Mouse (Mus musculus) heart, embryonic 16.5 days (tissue): ENCODE data around the gene Fam120b. TPM values are rescaled to one million over a fixed set of nuclear protein-coding genes. Genes with fewer than 3 reads are reported as not detected.

ENCODE experiments used
- ATAC-seq: fragments of 200-750 bp; cut with Nextera tagmentation; replicated peaks from 2 replicates; pipeline ENCODE4 v1.8.0; 2017; ENCODE audit warnings: moderate number of reproducible peaks; ENCODE audit not compliant: insufficient read depth, low FRiP score; ENCODE audit errors: extremely low read depth
- H3K27ac ChIP-seq: fragments of 300-500 bp; sonication (generic); 2 replicates; pipeline ENCODE4 v1.5.1; 2014; ENCODE audit warnings: mild to moderate bottlenecking, low read length, control low read depth, moderate library complexity
- H3K27me3 ChIP-seq: fragments of 300-500 bp; sonication (generic); 2 replicates; pipeline ENCODE4 v1.6.1; 2014; ENCODE audit warnings: low read length, mixed read lengths; ENCODE audit not compliant: control insufficient read depth, insufficient read depth
- H3K36me3 ChIP-seq: fragments of 300-500 bp; sonication (generic); 2 replicates; pipeline ENCODE4 v1.6.1; 2014; ENCODE audit not compliant: control insufficient read depth, insufficient read depth
- H3K4me1 ChIP-seq: fragments of 300-500 bp; sonication (generic); 2 replicates; pipeline ENCODE4 v1.6.1; 2014; ENCODE audit warnings: low read length, mixed read lengths; ENCODE audit not compliant: control insufficient read depth, insufficient read depth
- H3K4me2 ChIP-seq: fragments of 300-500 bp; sonication (generic); 2 replicates; pipeline ENCODE4 v1.6.1; 2014; ENCODE audit warnings: low read depth, mild to moderate bottlenecking, control low read depth, low read length
- H3K4me3 ChIP-seq: fragments of 300-500 bp; sonication (generic); 2 replicates; pipeline ENCODE4 v1.5.1; 2014; ENCODE audit warnings: mild to moderate bottlenecking, control low read depth, low read length
- H3K9ac ChIP-seq: fragments of 300-500 bp; sonication (generic); 2 replicates; pipeline ENCODE4 v1.6.1; 2014; ENCODE audit warnings: low read length, control low read depth
- H3K9me3 ChIP-seq: fragments of 300-500 bp; sonication (generic); replicated peaks from 2 replicates; pipeline ENCODE4 v1.6.1; 2016; ENCODE audit warnings: low read length; ENCODE audit not compliant: control insufficient read depth
- WGBS: fragments of 180-500 bp; shearing (Covaris S2); extraction: QIAGEN DNeasy Blood & Tissue Kit; methylation state at CpG from one replicate; pipeline ENCODE4 v1.1.7; 2014; 5-methylcytosine and 5-hydroxymethylcytosine counted together
- polyA plus RNA-seq: library from polyadenylated mRNA; unstranded; fragments of >200 nt; fragmentation: Nextera tagmentation; extraction: Ambion mirVana; gene quantifications from 2 replicates; pipeline ENCODE4 v1.2.1, GENCODE M21; 2015

The Fam120b gene
- polyA plus RNA-seq, 1 experiment from 2014 or later = 18.1 TPM

DNA sequence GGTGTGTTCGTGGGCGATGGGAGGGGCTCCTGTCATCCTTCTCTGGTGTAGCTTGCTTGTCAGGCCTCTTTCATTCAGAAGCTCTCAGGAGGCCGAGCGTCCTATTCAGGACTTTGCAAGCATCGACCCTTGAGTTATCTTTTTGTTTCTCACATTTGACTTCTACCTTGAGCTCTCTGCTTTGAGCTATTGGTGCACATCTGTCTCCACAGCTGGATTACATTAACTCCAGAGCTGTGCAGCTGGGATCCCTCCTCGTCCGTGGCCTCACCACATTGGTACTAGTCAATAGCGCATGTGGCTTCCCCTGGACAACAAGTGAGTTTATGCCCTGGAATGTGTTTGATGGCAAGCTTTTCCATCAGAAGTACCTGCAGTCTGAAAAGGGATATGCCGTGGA lies 26.7 kb downstream of the Fam120b start:
- Histone ChIP-seq H3K4me3 (no peak overlapping the region), H3K27ac (no peak overlapping the region), H3K9ac (no peak overlapping the region), H3K4me2 (no peak overlapping the region), H3K9me3 (0 out of 2 replicates have a peak, but pooled peaks cover 2% of the 10 kb centered on the region), H3K4me1 (peaks cover 5% of the 10 kb centered on the region; the same call in 1 of the 2 replicates), H3K36me3 (peaks cover 47% of the 10 kb centered on the region), H3K27me3 (no peaks in the 10 kb centered on the region)
- ATAC-seq = no peak
- 92% methylated on average over 9 of the region's 9 CpGs for WGBS

DNA sequence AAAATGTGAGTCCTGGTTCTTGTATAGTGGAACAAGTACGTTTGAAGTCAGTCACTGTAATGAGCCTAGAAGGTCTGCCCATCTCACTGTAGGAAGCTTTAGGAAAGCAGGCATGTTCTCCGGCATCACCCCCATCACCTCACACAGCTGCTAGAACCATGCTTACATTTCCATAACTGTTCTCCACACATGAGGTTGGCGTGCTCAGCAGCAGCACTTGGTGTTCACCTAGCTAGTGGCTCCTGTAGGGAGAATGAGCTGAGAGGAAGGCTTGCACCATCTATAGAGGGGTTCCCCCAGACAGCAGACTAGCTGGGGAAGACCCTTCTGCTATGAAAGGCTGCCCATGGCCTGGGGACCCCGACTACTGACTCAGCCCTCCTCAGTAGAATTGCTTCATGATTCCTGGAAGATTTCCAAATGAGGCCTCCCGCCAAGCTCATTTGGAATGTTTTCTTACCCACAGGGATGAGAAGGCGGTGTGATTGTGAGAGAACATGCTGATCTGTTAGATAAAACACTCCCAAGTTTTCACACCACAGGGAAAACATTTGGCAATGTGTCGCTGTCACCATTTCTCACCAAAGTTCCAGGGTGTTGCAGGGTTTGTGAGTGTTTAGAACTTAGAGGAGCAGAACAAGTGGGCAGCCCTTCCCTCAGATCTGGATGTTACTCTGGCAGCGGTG lies 27.2 kb downstream of the Fam120b start:
- ATAC-seq = no peak
- no peak overlapping the region for H3K4me2 ChIP-seq
- H3K9me3 ChIP-seq = 0 out of 2 replicates have a peak, but pooled peaks cover 2% of the 10 kb centered on the region
- peaks cover 44% of the 10 kb centered on the region for H3K36me3 ChIP-seq
- WGBS = 49% methylated on average over 8 of the region's 8 CpGs
- no peak overlapping the region for H3K4me3 ChIP-seq
- peaks cover 5% of the 10 kb centered on the region; the same call in 1 of the 2 replicates for H3K4me1 ChIP-seq
- no peak overlapping the region for H3K9ac ChIP-seq
- no peaks in the 10 kb centered on the region for H3K27me3 ChIP-seq
- H3K27ac ChIP-seq = no peak overlapping the region

DNA sequence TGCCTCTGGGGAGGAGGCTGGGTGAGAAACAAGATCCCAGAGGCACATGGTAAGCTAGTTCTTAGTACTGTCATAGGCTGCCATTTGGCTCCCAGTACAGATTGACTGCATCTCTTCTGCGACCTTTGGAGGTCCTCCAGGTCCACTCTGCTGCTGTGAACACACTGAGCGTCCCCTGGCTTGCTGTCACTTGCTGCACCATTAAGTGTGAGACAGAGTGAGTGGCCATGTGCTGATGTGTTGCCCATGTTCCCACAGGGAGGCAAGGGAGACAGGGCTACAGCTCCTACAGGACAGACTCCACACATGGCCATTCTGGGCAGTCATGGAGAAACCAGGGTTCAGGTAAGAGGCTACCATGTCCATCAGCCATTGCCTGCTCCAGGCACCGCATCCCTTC lies 29.9 kb downstream of the Fam120b start:
- ATAC-seq = no peak
- Histone ChIP-seq H3K9me3 (0 out of 2 replicates have a peak, but pooled peaks cover 2% of the 10 kb centered on the region), H3K27me3 (no peaks in the 10 kb centered on the region)

DNA sequence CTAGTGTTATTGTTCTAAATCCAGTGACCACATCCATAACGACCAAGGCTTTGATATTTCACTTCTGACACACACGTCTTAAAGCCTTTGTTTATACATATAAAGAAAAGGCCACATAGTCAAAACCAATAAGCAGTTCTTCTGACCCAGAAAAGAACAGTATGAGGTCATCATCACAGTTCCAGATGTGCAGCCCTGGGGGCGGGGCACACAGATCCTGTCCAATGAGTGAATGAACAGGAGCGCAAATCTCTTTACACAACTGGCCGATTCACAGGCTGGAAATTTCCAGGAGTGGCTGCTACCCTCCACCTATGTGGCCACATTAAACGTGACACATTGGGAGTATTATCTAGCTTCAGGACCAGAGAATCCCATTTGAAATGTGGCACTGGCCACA lies 33.4 kb downstream of the Fam120b start:
- H3K4me3 ChIP-seq = no peak overlapping the region
- H3K9ac ChIP-seq = no peak overlapping the region
- H3K9me3 ChIP-seq = no peaks in the 10 kb centered on the region
- H3K4me2 ChIP-seq = no peak overlapping the region
- 80% methylated on average over 6 of the region's 6 CpGs for WGBS
- H3K4me1 ChIP-seq = no peaks in the 10 kb centered on the region
- peaks cover 23% of the 10 kb centered on the region for H3K36me3 ChIP-seq
- no peaks in the 10 kb centered on the region for H3K27me3 ChIP-seq
- no peak for ATAC-seq
- H3K27ac ChIP-seq = no peak overlapping the region

More for the DNA sequence above, 29.9 kb downstream of the Fam120b start:
- WGBS = 81% methylated on average over 3 of the region's 3 CpGs
- H3K36me3 ChIP-seq = peaks cover 34% of the 10 kb centered on the region
- H3K27ac ChIP-seq = no peak overlapping the region
- no peak overlapping the region for H3K9ac ChIP-seq
- no peak overlapping the region for H3K4me2 ChIP-seq
- H3K4me3 ChIP-seq = no peak overlapping the region
- peaks cover 5% of the 10 kb centered on the region; the same call in 1 of the 2 replicates for H3K4me1 ChIP-seq

DNA sequence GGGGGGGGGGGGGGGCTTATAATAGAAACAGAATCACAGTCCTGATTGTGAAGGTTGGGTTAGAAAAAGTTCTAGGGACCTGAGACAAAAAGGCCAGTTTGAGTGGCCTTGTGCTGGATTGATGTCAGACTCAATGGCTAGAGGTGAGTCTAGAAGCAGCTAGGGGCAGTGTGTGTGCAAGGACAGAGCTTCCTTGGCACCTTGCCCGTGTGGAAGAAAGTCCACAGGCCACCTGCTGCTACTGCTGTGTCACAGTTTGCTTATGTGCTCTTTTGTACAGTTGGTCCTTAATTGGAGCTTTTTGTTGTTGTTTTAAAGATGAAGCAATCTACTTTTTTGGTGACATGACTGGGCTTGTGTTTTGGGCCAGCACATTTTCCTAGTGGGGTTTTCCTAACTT lies 33.9 kb downstream of the Fam120b start:
- H3K4me2 ChIP-seq = no peak overlapping the region
- peaks cover 23% of the 10 kb centered on the region for H3K36me3 ChIP-seq
- H3K9me3 ChIP-seq = no peaks in the 10 kb centered on the region
- H3K9ac ChIP-seq = no peak overlapping the region
- no peak overlapping the region for H3K4me3 ChIP-seq
- 25% methylated on average over 1 of the region's 1 CpGs for WGBS
- no peak overlapping the region for H3K27ac ChIP-seq
- no peak; the same call in 1 of the 2 replicates for ATAC-seq
- H3K27me3 ChIP-seq = no peaks in the 10 kb centered on the region
- no peaks in the 10 kb centered on the region for H3K4me1 ChIP-seq

DNA sequence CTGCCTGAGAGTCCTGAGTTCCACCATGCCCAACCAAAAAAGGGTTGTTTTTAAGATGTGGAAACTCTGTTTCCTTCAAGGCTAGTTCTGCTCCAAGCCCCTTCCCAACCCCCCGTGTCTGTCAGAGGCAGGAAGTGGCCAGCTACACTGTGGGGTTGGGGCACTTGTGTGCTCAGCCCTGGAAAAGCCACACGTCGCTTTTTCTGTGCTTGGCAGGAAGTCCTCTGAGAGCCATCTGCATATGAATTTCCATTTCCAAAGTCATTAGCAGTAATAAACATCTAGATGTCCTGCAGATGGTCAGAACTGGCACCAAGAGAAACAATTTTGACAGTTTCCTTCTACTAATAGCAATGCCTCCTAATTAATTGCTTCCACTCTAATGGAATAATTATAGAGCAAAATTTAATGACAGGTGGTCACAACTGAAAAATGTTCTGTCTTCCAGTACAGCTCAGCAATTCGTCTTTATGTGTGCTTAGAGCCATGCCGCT lies 35.1 kb downstream of the Fam120b start:
- no peak overlapping the region for H3K9ac ChIP-seq
- H3K9me3 ChIP-seq = no peaks in the 10 kb centered on the region
- H3K4me3 ChIP-seq = no peak overlapping the region
- H3K27me3 ChIP-seq = no peaks in the 10 kb centered on the region
- H3K4me1 ChIP-seq = no peaks in the 10 kb centered on the region
- H3K27ac ChIP-seq = no peak overlapping the region
- peaks cover 19% of the 10 kb centered on the region for H3K36me3 ChIP-seq
- no peak for ATAC-seq
- H3K4me2 ChIP-seq = no peak overlapping the region
- 56% methylated on average over 5 of the region's 5 CpGs for WGBS

DNA sequence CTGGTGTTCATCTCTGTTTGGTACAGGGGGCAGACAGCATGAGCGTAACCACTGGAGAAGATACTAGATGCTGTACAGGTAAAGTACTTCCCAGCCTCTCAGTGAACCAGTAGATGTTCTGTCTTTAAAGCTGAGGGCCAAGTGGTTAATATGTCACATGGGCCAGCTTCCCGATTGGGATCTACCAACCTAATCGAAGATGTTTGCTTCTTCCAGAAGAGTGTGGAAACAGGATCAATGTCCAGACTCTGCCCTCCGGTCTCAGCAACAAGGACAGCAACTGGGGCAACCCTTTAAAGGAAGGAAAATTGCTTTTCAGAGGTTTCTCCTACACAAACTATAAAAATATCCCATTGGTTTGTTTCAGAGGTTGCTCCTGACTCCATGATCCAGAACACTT lies 35.5 kb downstream of the Fam120b start:
- Histone ChIP-seq H3K36me3 (peaks cover 17% of the 10 kb centered on the region), H3K4me1 (no peaks in the 10 kb centered on the region), H3K4me2 (no peak overlapping the region), H3K9ac (no peak overlapping the region), H3K27ac (no peak overlapping the region), H3K9me3 (no peaks in the 10 kb centered on the region), H3K27me3 (no peaks in the 10 kb centered on the region), H3K4me3 (no peak overlapping the region)
- ATAC-seq = no peak
- WGBS = 89% methylated on average over 4 of the region's 4 CpGs

DNA sequence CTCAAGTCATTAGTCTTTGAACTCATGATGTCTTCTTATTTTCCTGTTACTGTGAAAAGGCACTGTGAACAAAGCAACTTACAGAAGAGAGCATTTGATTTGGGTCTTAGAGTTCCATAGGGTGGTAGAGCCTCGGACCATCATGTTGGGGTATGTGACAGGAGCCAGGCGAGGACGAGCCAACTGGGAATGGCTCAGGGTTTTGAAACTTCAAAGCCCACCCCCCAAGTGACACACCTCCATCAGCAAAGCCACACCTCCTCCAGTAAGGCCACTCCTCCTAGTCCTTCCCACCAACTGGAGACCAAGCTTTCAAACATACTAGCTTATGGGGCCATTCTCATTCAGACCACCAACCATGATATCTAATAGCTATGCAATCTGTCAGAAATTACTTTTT lies 36.0 kb downstream of the Fam120b start:
- no peak overlapping the region for H3K4me3 ChIP-seq
- H3K4me2 ChIP-seq = no peak overlapping the region
- H3K4me1 ChIP-seq = no peaks in the 10 kb centered on the region
- no peak for ATAC-seq
- no peak overlapping the region for H3K27ac ChIP-seq
- H3K27me3 ChIP-seq = no peaks in the 10 kb centered on the region
- H3K9ac ChIP-seq = no peak overlapping the region
- peaks cover 14% of the 10 kb centered on the region for H3K36me3 ChIP-seq
- no peaks in the 10 kb centered on the region for H3K9me3 ChIP-seq
- 90% methylated on average over 3 of the region's 3 CpGs for WGBS

DNA sequence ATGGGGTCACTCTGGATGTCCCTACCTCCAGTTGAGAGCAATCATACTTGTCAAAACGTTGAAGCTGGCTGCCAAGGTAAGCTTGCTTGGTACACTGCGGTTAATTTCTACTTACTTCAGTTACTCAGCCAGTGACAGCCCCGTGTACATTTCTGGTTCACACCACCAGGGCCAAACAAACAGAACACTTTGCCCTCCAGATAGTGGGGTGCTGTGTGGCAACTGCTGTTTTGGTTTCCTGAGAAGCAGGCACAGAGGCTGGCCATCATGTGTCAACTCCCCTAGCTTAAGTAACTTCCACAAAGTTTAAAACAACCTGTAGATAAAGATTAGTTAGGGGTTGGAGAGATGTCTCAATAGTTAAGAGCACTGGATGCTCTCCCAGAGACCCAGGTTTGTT lies 38.7 kb downstream of the Fam120b start:
- Histone ChIP-seq H3K36me3 (peaks cover 11% of the 10 kb centered on the region), H3K4me3 (no peak overlapping the region), H3K4me2 (no peak overlapping the region), H3K4me1 (no peaks in the 10 kb centered on the region), H3K9me3 (no peaks in the 10 kb centered on the region), H3K9ac (no peak overlapping the region), H3K27me3 (no peaks in the 10 kb centered on the region), H3K27ac (no peak overlapping the region)
- no peak for ATAC-seq
- 79% methylated on average over 3 of the region's 3 CpGs for WGBS
